28 mouse cellular contexts compared by ENCODE assay signal in genomic region chr5:92198266-92198665, GRCm38 (mm10). TPM values are rescaled to one million over a fixed set of nuclear protein-coding genes. Genes with fewer than 3 reads are reported as not detected.
DNase-seq lines count a peak whose midpoint lies in the region; ATAC-seq and TF ChIP-seq lines count a peak whose summit lies in the region.
"Had no signal": no experiment of that assay in that cellular context is flagged by ENCODE, and none has a peak within 500 bp of the region (broad histone marks: within the 10 kb centered on the region; RNA-seq: fewer than 3 reads in every experiment).

No protein-coding gene starts in this region.

- no peak overlapping the region for H3K4me2 ChIP-seq in midbrain, embryonic 14.5 days (ENCODE audit: low read length)
- H3K4me2 ChIP-seq in liver, postnatal 0 days (ENCODE audit: low read depth, low read length): no peak overlapping the region
- H3K4me2 ChIP-seq: forebrain, embryonic 12.5 days; neural tube, embryonic 15.5 days had no signal

- peak; percentile 89 for ATAC-seq in Patski
- ATAC-seq in midbrain, embryonic 14.5 days (ENCODE audit: low FRiP score, low TSS enrichment): no peak
- ATAC-seq in liver, postnatal 0 days: no peak

- TF ChIP-seq EP300 in liver, postnatal 0 days (IDR thresholded peaks at IDR 0.05; ENCODE audit: low read depth): no peak

- H3K36me3 ChIP-seq in midbrain, embryonic 14.5 days (ENCODE audit: control insufficient read depth, insufficient read depth, low read length): peaks cover 73% of the 10 kb centered on the region
- peaks cover 62% of the 10 kb centered on the region for H3K36me3 ChIP-seq in liver, postnatal 0 days (replicated peaks; ENCODE audit: insufficient read depth, low read length)

- POLR2A ChIA-PET in Patski (lab: Charles Lee): no interaction called here

- no peak overlapping the region for H3K4me3 ChIP-seq in midbrain, embryonic 14.5 days (replicated peaks; ENCODE audit: low read depth, low read length)
- H3K4me3 ChIP-seq in liver, postnatal 0 days (ENCODE audit: low read depth, low read length): no peak overlapping the region
- H3K4me3 ChIP-seq: forebrain, embryonic 12.5 days; heart, embryonic 10.5 days; limb, embryonic 10.5 days; neural tube, embryonic 15.5 days had no signal

- in situ Hi-C loops in Patski (cut with MboI; ENCODE audit: low pct_unique_long_range_greater_than_20kb): no loop called here

- CTCF ChIA-PET in Patski (lab: Charles Lee): interaction anchor here (1.5 kb wide), 1 partner anchor 43 kb away, joined by 6 read pairs; no protein-coding TSS in a partner anchor

- no peak overlapping the region for H3K9ac ChIP-seq in midbrain, embryonic 14.5 days (replicated peaks; ENCODE audit: low read length)
- H3K9ac ChIP-seq in liver, postnatal 0 days (replicated peaks): no peak overlapping the region
- H3K9ac ChIP-seq: forebrain, embryonic 12.5 days; neural tube, embryonic 15.5 days had no signal

- no peaks in the 10 kb centered on the region for H3K4me1 ChIP-seq in midbrain, embryonic 14.5 days (ENCODE audit: control insufficient read depth, insufficient read depth, low read length)
- no peaks in the 10 kb centered on the region for H3K4me1 ChIP-seq in liver, postnatal 0 days (ENCODE audit: insufficient read depth)
- H3K4me1 ChIP-seq: heart, embryonic 10.5 days; limb, embryonic 10.5 days had no signal

- H3K9me3 ChIP-seq in midbrain, embryonic 14.5 days (ENCODE audit: control insufficient read depth, low read length): no peaks in the 10 kb centered on the region
- H3K9me3 ChIP-seq in liver, postnatal 0 days (ENCODE audit: low read length): no peaks in the 10 kb centered on the region
- H3K9me3 ChIP-seq: forebrain, embryonic 12.5 days; heart, embryonic 10.5 days; limb, embryonic 10.5 days; neural tube, embryonic 15.5 days had no signal

- 58% methylated on average over 8 of the region's 8 CpGs for WGBS in midbrain, embryonic 14.5 days
- 84% methylated on average over 8 of the region's 8 CpGs for WGBS in liver, postnatal 0 days (ENCODE audit: insufficient replicate concordance)

- H3K27ac ChIP-seq in midbrain, embryonic 14.5 days (replicated peaks; ENCODE audit: low read depth, low read length): peak overlapping the region; percentile 73
- H3K27ac ChIP-seq in liver, postnatal 0 days (ENCODE audit: low read depth): no peak overlapping the region
- H3K27ac ChIP-seq: heart, embryonic 10.5 days; limb, embryonic 10.5 days had no signal

- intact Hi-C loops in heart, postnatal 36 days (cut with DNase I): loop anchor here (10.0 kb wide), 1 partner anchor 187 kb away; no protein-coding TSS in a partner anchor

- peak; percentile 91 for DNase-seq in heart, adult 11 months
- no peak for DNase-seq in heart, postnatal 36 days
- peak; percentile 9 to 11 for DNase-seq in kidney, postnatal 36 days
- no peak for DNase-seq in kidney, postnatal 14 days
- DNase-seq in Patski (ENCODE audit: low read depth, low spot score): no peak
- no peak for DNase-seq in midbrain, embryonic 14.5 days
- DNase-seq in thymus, postnatal 10 days (ENCODE audit: low spot score in 2 of 2): no peak
- no peak for DNase-seq in liver, postnatal 0 days
- DNase-seq: cerebellum, adult 8-10 months; gastrocnemius, postnatal 36 days; heart, postnatal 14 days; kidney, adult 8-10 months; lung, adult 18-20 months; lung, postnatal 36 days; thymus, postnatal 36 days had no signal

- no peak for TF ChIP-seq CTCF in Patski (IDR thresholded peaks at IDR 0.05)
- TF ChIP-seq CTCF in liver, postnatal 0 days (IDR thresholded peaks at IDR 0.05; ENCODE audit: low read depth): no peak

- H3K27me3 ChIP-seq in Patski: no peaks in the 10 kb centered on the region
- no peaks in the 10 kb centered on the region for H3K27me3 ChIP-seq in midbrain, embryonic 14.5 days (ENCODE audit: control insufficient read depth, insufficient read depth, low read length)
- no peaks in the 10 kb centered on the region for H3K27me3 ChIP-seq in liver, postnatal 0 days (ENCODE audit: insufficient read depth, low read length)
- H3K27me3 ChIP-seq: CH12.LX; forebrain, embryonic 12.5 days; neural tube, embryonic 15.5 days had no signal

RNA-seq across cellular contexts. Expression of gene U90926, which starts 16.9 kb away (rescaled TPM):
- total RNA-seq in heart, postnatal 36 days (2021): not detected
- 0.33 TPM for polyA plus RNA-seq in Patski (2021)
- not detected in 2 replicates for polyA plus RNA-seq in midbrain, embryonic 14.5 days (2014; fragmentation: Nextera tagmentation; extraction: Ambion mirVana)
- not detected in 2 replicates for polyA plus RNA-seq in liver, postnatal 0 days (2015; fragmentation: Nextera tagmentation; extraction: Ambion mirVana)
- total RNA-seq: adrenal gland, adult 18-20 months; CH12.LX; common myeloid progenitor, adult 5-6 weeks; gastrocnemius, postnatal 36 days; heart, postnatal 14 days; layer of hippocampus, postnatal 10 days; left cerebral cortex, adult 8-10 months; liver, adult 2 months; megakaryocyte-erythroid progenitor cell, adult 5-6 weeks; MEL had no signal
- polyA plus RNA-seq: embryonic facial prominence, embryonic 11.5 days; forebrain, embryonic 12.5 days; heart, embryonic 10.5 days; limb, embryonic 10.5 days; liver, adult 2 months; neural tube, embryonic 15.5 days had no signal

RNA-seq across cellular contexts. Expression of gene Ppef2, which starts 57.8 kb away (rescaled TPM):
- not detected for total RNA-seq in heart, postnatal 36 days (2021)
- 0.13 TPM for polyA plus RNA-seq in Patski (2021)
- polyA plus RNA-seq in midbrain, embryonic 14.5 days (2014; fragmentation: Nextera tagmentation; extraction: Ambion mirVana): 0.43 and 0.49 TPM in 2 replicates
- 0.15 TPM in 1 of 2 replicates, not detected in the other for polyA plus RNA-seq in liver, postnatal 0 days (2015; fragmentation: Nextera tagmentation; extraction: Ambion mirVana)
- total RNA-seq: adrenal gland, adult 18-20 months; common myeloid progenitor, adult 5-6 weeks; gastrocnemius, postnatal 36 days; heart, postnatal 14 days; liver, adult 2 months; megakaryocyte-erythroid progenitor cell, adult 5-6 weeks had no signal
- polyA plus RNA-seq: embryonic facial prominence, embryonic 11.5 days had no signal

Comparison
In these comparisons a context has a peak if more than half of its experiments do, and no peak if none do; other contexts are left out.
1. DNase-seq: peak in heart, adult 11 months (single experiment) and kidney, postnatal 36 days (2 of 2); none in heart, postnatal 36 days (0 of 2), kidney, postnatal 14 days (single experiment), Patski (single experiment), midbrain, embryonic 14.5 days (single experiment), thymus, postnatal 10 days (0 of 2) and liver, postnatal 0 days (single experiment).